Mouse (Mus musculus) layer of hippocampus, adult 9-10 months (tissue): ENCODE results near the gene Scnn1a.

Source experiments
- DNase-seq: peaks from one replicate; pipeline ENCODE4 v3.0.0; 2022; ENCODE audit warnings: low spot score

The Scnn1a gene

GRCm38 (mm10) chr6:125309406-125309805 lies 11.1 kb upstream of the Scnn1a start:
- DNase-seq = no peak

GRCm38 (mm10) chr6:125312171-125312570 lies 8.3 kb upstream of the Scnn1a start:
- no peak for DNase-seq

- no peak for DNase-seq
Measured at GRCm38 (mm10) chr6:125312581-125313355, 7.7 kb upstream of the Scnn1a start.

- no peak for DNase-seq
Measured at GRCm38 (mm10) chr6:125313546-125314230, 6.8 kb upstream of the Scnn1a start, which contains the start of gene Ltbr. Gene Ltbr (minus strand): TSS chr6:125313885.

GRCm38 (mm10) chr6:125314231-125314563 lies 6.3 kb upstream of the Scnn1a start:
- DNase-seq = no peak

GRCm38 (mm10) chr6:125314746-125315145 lies 5.7 kb upstream of the Scnn1a start:
- DNase-seq = no peak

GRCm38 (mm10) chr6:125317077-125317476 lies 3.4 kb upstream of the Scnn1a start:
- DNase-seq = no peak

GRCm38 (mm10) chr6:125318981-125319918 lies 1.2 kb upstream of the Scnn1a start:
- no peak for DNase-seq

- DNase-seq = no peak
Measured at GRCm38 (mm10) chr6:125319919-125320296, 551 bp upstream of the Scnn1a start.

GRCm38 (mm10) chr6:125321114-125321855 lies 826 bp downstream of the Scnn1a start:
- DNase-seq = no peak

GRCm38 (mm10) chr6:125322794-125323193 lies 2.3 kb downstream of the Scnn1a start:
- no peak for DNase-seq

- DNase-seq = no peak
Measured at GRCm38 (mm10) chr6:125323547-125323946, 3.1 kb downstream of the Scnn1a start.

- no peak for DNase-seq
Measured at GRCm38 (mm10) chr6:125325337-125325736, 4.9 kb downstream of the Scnn1a start.

GRCm38 (mm10) chr6:125328243-125328642 lies 7.8 kb downstream of the Scnn1a start:
- no peak for DNase-seq

- DNase-seq = no peak
Measured at GRCm38 (mm10) chr6:125330626-125331326, 10.3 kb downstream of the Scnn1a start.

GRCm38 (mm10) chr6:125333112-125333899 lies 12.8 kb downstream of the Scnn1a start:
- no peak for DNase-seq

GRCm38 (mm10) chr6:125334356-125334755 lies 13.9 kb downstream of the Scnn1a start:
- DNase-seq = no peak

GRCm38 (mm10) chr6:125338791-125339660 lies 18.6 kb downstream of the Scnn1a start:
- no peak for DNase-seq

GRCm38 (mm10) chr6:125340244-125340643 lies 19.8 kb downstream of the Scnn1a start:
- DNase-seq = no peak
